Mouse (Mus musculus): Measurements from ENCODE around the gene Arl3. TPM values are rescaled to one million over a fixed set of nuclear protein-coding genes. Genes with fewer than 3 reads are reported as not detected.

Arl3 gene
- polyA plus RNA-seq, 1 experiment from 2014 or later, result 192 TPM

DNA sequence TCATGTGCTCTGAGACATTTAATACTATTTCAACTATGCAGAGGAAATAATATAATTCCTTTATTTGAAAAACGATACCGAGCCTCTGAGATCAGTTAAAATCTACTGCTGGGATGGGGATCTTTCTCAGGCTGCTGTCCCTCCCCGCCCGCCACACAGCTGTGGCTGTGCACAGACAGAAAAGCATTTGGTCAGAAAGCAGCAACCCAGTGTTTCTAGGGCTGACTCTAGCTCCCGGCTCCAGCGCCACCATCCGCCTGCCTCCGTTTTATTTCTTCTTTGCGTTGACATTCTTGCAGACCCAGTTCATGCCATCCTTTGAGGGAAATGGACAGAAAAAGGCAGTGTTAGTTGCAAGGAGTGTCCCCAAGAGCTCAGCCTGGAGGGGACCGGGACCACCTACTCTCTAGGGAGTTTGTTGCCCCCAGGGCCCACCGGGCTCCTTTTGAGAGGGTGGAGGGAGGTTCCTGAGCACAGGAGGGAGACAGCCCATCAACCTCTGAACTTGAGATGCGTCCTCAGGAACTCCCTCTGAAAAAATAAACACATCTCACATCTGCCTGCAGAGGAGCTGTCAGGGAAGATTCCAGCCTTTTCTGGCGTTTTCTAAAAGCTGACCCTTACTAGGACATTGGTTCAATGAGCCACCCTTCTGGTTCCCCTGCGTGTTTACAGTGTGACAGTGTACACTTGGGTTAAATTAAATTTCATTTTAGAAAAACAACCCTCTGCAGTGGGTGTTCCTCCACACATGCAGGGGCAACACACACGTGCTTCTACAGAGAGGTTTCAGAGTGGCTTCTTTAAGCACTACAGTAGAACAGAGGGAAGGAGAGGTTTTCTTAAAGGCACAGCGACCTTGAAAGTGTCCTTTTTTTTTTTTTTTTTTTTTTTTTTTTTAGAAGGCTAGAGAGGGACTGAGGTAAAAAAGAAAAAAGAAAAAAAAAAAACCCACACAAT, 41.6 kb downstream of the Arl3 start:
- H3K4me1 ChIP-seq, result peaks cover 74% of the 10 kb centered on the region
- no peaks in the 10 kb centered on the region for H3K27me3 ChIP-seq
- peak overlapping the region; percentile 40 for H3K4me2 ChIP-seq
- no peak for ATAC-seq (ENCODE audit: insufficient number of reproducible peaks, insufficient read depth, low FRiP score, low TSS enrichment, low read depth)
- peak overlapping the region; percentile 58 for H3K9ac ChIP-seq
- H3K27ac ChIP-seq, result peak overlapping the region; percentile 88
- H3K9me3 ChIP-seq, result no peaks in the 10 kb centered on the region
- 7% methylated on average over 16 of the region's 16 CpGs for WGBS
- no peak overlapping the region for H3K4me3 ChIP-seq
- peaks cover 11% of the 10 kb centered on the region for H3K36me3 ChIP-seq

DNA sequence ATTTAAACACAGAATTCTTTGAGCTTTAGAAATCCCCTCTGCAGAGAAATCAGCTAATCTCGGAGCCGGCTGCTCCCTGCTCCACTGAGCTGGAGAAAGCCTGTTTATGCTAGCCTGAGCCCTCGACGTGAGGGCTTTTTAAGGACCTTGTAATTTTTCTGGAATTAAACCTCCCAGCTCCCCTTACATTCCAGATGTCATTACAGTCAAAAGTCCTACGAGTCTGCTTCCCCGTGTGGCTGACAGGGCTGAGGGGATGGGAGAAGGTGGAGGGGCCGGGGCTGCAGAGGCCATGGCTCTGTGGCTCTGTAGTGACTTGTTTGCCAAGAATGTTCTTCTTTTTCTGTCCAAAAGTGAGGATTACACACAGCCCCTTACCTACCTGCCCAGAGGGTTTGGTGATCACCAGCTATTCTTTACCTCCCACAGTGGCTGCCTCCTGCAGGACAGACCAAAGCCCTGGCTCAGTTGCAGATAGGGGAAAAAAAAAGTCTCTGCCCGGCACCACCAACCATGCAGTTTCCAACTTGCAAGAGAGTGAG, 42.5 kb downstream of the Arl3 start:
- Histone ChIP-seq H3K27ac (peak overlapping the region; percentile 88), H3K9ac (0 out of 2 replicates have a peak overlapping the region, but pooled peaks have one; percentile 27), H3K4me2 (peak overlapping the region; percentile 40), H3K36me3 (peaks cover 5% of the 10 kb centered on the region; the same call in 1 of the 2 replicates), H3K4me1 (peaks cover 82% of the 10 kb centered on the region), H3K9me3 (no peaks in the 10 kb centered on the region), H3K4me3 (peak overlapping the region; percentile 9; the same call in 1 of the 2 replicates), H3K27me3 (no peaks in the 10 kb centered on the region)
- ATAC-seq (ENCODE audit: insufficient number of reproducible peaks, insufficient read depth, low FRiP score, low TSS enrichment, low read depth), result no peak
- 11% methylated on average over 8 of the region's 8 CpGs for WGBS

DNA sequence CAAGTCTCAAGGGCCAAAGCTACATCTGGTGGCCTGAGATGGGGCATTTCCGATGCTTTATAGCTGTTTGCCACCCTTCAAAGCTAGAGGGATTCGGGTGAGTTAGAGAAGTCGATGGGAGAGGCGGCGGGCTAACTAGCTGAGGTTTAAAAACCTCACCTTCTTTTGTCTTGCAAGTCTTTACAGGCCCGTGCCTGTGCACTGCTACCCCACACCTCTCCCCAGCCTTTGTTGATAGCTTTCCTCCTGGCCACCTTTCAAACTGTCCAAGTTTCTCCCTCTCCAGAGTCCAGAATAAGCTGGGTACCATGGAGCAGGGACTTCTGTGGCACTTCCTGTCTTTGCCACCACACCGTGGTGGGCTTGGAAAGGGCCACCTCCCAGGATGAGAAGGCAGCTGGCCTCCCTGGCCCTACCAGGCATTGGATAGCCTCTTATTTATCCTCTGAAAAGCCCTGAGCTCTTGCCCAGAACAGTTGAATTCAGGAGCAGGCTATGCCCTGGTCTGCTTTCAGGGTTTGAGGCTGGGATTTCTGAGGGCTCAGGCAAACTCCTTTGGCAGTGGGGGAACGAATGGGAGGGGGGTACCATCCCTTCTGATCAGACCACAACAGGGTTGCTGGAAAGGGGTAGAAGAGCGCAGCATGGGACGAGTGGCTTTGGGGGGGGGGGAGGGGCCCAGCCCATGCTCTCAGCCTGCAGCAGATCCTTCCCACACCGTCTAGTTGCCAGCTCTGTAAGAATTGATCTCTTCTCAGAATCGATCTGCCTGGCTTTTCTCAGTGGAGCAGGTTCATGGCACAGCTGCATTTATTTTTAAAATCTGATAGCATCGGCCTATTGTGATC, 43.2 kb downstream of the Arl3 start:
- WGBS, result 13% methylated on average over 13 of the region's 13 CpGs
- H3K4me2 ChIP-seq, result peak overlapping the region; percentile 58
- no peaks in the 10 kb centered on the region for H3K27me3 ChIP-seq
- peak overlapping the region; percentile 88 for H3K27ac ChIP-seq
- no peak for ATAC-seq (ENCODE audit: insufficient number of reproducible peaks, insufficient read depth, low FRiP score, low TSS enrichment, low read depth)
- H3K4me1 ChIP-seq, result peaks cover 89% of the 10 kb centered on the region
- H3K9ac ChIP-seq, result peak overlapping the region; percentile 44
- no peaks in the 10 kb centered on the region for H3K9me3 ChIP-seq
- H3K4me3 ChIP-seq, result 0 out of 2 replicates have a peak overlapping the region, but pooled peaks have one; percentile 27
- H3K36me3 ChIP-seq, result peaks cover 4% of the 10 kb centered on the region; the same call in 1 of the 2 replicates

DNA sequence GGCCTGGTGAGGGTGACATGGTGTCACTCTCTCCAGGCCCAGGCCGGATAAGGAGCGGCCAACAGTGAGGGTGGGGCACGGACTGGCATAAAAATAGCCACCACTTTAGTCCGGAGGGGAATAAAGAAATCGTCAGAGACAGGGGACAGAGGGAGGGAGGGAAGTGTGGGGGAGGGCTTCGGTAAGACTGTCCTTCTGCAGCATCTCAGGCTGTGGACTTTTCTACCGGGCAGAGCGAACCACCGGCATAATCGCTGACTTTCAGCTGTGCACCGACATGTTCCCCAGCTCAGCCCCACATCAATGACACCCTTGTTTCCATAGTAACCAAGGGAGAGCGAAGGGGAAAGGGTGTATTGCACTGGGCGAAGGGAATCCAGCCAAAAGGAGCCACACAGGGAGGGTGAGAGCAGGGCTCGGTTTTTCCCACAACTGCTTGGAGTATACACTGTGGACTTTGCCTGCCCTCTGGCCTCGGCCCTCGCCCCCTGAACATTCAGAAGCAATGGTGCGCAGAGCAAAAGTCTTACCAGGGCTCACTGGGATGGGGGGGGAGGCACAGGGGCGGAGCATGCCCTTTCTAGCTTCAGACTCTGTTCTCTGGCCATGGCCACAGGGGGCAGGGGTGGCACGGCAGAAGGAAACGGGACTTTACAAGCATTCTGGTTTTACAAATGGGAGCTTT, 44.3 kb downstream of the Arl3 start:
- Histone ChIP-seq H3K27me3 (no peaks in the 10 kb centered on the region), H3K9ac (peak overlapping the region; percentile 44), H3K4me3 (peak overlapping the region; percentile 27), H3K4me1 (peaks cover 97% of the 10 kb centered on the region), H3K4me2 (peak overlapping the region; percentile 58), H3K27ac (peak overlapping the region; percentile 88), H3K36me3 (no peaks in the 10 kb centered on the region), H3K9me3 (no peaks in the 10 kb centered on the region)
- 3% methylated on average over 20 of the region's 20 CpGs for WGBS
- ATAC-seq (ENCODE audit: insufficient number of reproducible peaks, insufficient read depth, low FRiP score, low TSS enrichment, low read depth), result peak; percentile 57

DNA sequence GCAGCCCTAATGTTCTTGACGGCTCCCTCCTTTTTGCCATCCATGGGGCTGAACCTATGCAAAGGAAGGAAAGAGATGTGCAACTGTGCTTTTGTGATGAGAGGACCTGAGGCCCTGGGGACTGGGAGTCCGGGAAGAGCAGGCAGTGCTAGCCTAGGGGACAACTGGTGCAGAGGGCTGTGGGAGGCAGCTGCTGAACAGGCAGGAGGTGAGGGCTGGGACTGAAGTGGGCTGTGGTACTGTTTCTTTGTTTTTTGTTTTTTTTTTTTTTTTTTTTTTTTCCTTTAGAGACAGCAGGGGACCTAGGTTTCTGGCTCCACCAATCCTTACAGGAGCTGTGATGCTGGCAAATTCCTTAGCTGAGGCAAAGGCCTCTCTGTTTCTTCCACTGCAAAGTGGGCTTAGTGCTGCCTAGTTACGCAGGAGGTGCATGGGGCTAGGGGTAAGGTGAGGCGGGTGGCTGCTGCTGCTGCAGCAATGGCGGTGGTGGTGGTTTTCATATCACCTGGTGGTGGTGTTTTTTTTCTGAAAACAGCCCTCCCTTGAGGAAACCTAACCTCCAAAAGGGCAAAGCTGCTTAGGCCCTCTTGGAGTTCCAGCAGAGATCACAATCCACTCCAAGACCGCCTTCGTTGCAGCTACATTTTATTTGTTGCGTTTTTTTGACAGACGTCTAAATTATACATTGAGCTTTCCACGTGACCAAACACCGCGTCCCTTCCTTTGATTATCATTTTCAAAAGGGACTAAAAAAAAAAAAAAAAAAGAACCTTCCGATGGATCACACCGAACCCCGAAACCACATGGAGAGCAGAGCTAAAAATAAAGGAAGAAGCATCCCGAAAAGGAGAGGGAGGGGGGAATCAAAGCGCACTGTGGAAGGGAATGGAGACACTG, 45.1 kb downstream of the Arl3 start:
- peak overlapping the region; percentile 27 for H3K4me3 ChIP-seq

DNA sequence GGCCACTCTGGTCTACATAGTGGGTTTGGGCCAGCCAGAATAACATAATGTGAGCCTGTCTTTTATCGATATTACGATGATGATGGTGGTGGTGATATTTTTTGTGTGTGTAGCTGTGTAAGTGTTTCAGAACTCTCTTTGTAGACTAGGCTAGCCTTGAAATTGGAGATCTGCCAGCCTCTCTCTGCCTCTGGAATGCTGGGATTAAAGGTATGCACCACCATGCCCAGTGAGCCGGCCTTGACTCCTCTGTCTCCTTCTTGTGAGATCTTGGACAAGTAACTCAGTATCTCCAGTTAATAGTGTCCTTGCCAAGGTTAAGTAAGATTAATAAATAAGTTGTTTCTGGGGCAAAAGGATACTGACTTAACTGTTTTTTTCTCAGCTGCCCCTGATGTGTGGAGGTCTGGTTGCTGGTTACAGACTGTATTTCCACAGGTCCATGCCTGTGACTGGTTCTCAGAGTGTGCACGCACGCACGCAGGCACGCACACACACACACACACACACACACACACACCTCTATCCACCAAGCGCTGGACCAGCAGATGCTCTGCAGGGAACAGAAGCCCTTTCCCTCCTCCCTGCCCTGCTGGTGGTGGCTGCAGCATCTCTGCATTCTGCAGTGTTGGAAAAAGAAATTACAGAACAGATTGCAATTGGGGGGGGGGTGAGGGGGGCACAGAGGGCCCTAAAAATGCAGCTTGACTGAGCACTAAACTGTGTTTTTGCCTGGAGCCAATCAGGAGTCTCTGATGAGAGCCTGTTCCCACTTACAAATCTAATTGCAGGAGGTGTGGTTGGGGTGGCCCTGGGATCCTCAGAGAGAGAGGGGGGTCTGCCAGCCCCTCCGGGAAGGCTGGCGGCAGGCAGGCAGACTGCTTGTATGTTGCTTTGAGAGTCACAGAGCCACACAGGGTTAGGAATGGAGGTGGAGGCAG, 47.0 kb downstream of the Arl3 start:
- Histone ChIP-seq H3K36me3 (no peaks in the 10 kb centered on the region), H3K4me3 (no peak overlapping the region), H3K4me2 (peak overlapping the region; percentile 5; the same call in 1 of the 2 replicates), H3K27ac (peak overlapping the region; percentile 36), H3K9ac (peak overlapping the region; percentile 40; the same call in 1 of the 2 replicates), H3K9me3 (no peaks in the 10 kb centered on the region), H3K27me3 (no peaks in the 10 kb centered on the region), H3K4me1 (peaks cover 80% of the 10 kb centered on the region)
- 37% methylated on average over 10 of the region's 10 CpGs for WGBS
- no peak for ATAC-seq (ENCODE audit: insufficient number of reproducible peaks, insufficient read depth, low FRiP score, low TSS enrichment, low read depth)

More for the DNA sequence above, 45.1 kb downstream of the Arl3 start:
- Histone ChIP-seq H3K36me3 (no peaks in the 10 kb centered on the region), H3K9me3 (no peaks in the 10 kb centered on the region), H3K27ac (peak overlapping the region; percentile 88), H3K4me2 (peak overlapping the region; percentile 58), H3K27me3 (no peaks in the 10 kb centered on the region), H3K4me1 (peaks cover 97% of the 10 kb centered on the region), H3K9ac (0 out of 2 replicates have a peak overlapping the region, but pooled peaks have one; percentile 32)
- WGBS, result 14% methylated on average over 17 of the region's 17 CpGs
- ATAC-seq (ENCODE audit: insufficient number of reproducible peaks, insufficient read depth, low FRiP score, low TSS enrichment, low read depth), result no peak

DNA sequence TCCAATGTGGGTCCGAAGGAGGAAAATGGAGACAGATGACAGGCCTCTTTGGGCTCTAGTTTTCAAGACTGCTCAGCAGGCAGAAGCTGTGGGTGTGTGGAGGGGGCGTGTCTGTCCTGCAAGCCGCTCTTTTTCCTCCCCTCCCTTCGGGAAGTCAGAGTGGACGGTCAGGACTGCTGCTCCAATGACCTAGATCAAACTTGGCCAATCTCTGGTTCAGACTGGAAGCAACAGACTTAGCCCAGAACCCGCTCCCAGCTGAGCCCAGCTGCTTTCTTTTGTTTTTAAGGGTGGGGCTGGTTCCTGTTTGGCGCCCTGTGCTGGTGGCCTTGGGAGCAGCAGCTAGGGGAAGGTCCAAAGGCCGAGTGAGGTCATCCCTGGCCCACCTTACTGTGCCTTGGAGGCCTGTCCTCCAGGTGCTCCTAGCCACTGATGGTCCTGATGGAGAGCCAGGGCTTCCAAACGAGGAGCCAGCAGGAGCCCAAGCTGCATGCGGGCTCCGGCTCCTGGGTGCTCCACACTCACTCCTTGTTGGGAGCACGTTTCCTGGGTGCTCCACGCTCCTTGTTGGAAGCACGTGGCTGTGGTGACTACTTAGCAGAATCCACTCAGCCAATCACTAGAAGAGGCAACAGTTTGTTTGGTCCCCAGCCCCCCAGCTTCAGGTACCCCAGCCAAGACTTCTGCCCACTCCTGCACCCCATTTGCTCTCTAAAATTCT, 48.2 kb downstream of the Arl3 start:
- H3K4me2 ChIP-seq, result peak overlapping the region; percentile 64
- peaks cover 68% of the 10 kb centered on the region for H3K4me1 ChIP-seq
- peak overlapping the region; percentile 83 for H3K27ac ChIP-seq
- no peaks in the 10 kb centered on the region for H3K9me3 ChIP-seq
- 25% methylated on average over 14 of the region's 14 CpGs for WGBS
- no peaks in the 10 kb centered on the region for H3K36me3 ChIP-seq
- H3K4me3 ChIP-seq, result 0 out of 2 replicates have a peak overlapping the region, but pooled peaks have one; percentile 32
- H3K9ac ChIP-seq, result peak overlapping the region; percentile 47
- no peaks in the 10 kb centered on the region for H3K27me3 ChIP-seq
- no peak for ATAC-seq (ENCODE audit: insufficient number of reproducible peaks, insufficient read depth, low FRiP score, low TSS enrichment, low read depth)

DNA sequence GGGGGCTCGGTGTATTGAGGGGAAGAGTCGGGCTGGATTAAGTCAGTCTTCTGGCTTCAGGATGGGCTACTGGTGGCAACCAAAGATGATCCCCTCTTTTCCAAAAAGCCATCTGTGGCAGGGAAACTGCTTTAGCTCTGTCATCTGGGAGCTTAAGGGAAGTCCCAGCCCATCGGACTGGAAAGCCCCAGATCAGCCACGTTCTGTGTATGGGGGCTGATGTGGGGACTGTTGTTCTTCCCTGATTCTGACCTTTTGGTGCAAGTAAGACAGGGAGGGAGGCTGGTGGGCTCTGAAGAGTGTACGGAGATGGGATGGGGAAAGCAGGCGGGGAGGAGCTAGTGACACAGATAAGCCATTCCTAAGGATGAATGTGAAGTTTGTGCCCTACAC, 48.9 kb downstream of the Arl3 start:
- Histone ChIP-seq H3K4me3 (peak overlapping the region; percentile 32), H3K36me3 (no peaks in the 10 kb centered on the region), H3K4me1 (peaks cover 62% of the 10 kb centered on the region), H3K4me2 (peak overlapping the region; percentile 64), H3K27me3 (no peaks in the 10 kb centered on the region), H3K27ac (peak overlapping the region; percentile 83), H3K9ac (peak overlapping the region; percentile 47), H3K9me3 (no peaks in the 10 kb centered on the region)
- 7% methylated on average over 6 of the region's 6 CpGs for WGBS
- no peak for ATAC-seq (ENCODE audit: insufficient number of reproducible peaks, insufficient read depth, low FRiP score, low TSS enrichment, low read depth)
